Mouse (Mus musculus) olfactory bulb, adult 2 months (tissue): Measurements from ENCODE around the gene Vangl1. TPM values are rescaled to one million over a fixed set of nuclear protein-coding genes. Genes with fewer than 3 reads are reported as not detected.

Source experiments
- H3K27ac ChIP-seq: fragments of 200-500 bp; 2 replicates; pipeline ENCODE4 v1.5.1; 2012; ENCODE audit warnings: low read depth, low read length; ENCODE audit not compliant: insufficient read depth
- H3K4me1 ChIP-seq: fragments of 200-500 bp; 2 replicates; pipeline ENCODE4 v1.6.1; 2012; ENCODE audit warnings: low read length; ENCODE audit not compliant: control insufficient read depth, insufficient read depth
- H3K4me3 ChIP-seq: fragments of 200-500 bp; 2 replicates; pipeline ENCODE4 v1.5.1; 2012; ENCODE audit warnings: mild to moderate bottlenecking, low read depth, low read length, moderate library complexity; ENCODE audit not compliant: insufficient read depth
- CTCF ChIP-seq: fragments of 200-500 bp; IDR thresholded peaks from 2 replicates; pipeline ENCODE4 v1.5.1; 2012; ENCODE audit warnings: low read depth, mild to moderate bottlenecking, low read length, moderate library complexity; ENCODE audit not compliant: insufficient read depth
- POLR2A ChIP-seq: fragments of 200-500 bp; IDR thresholded peaks from 2 replicates; pipeline ENCODE4 v1.6.1; 2012; ENCODE audit warnings: mild to moderate bottlenecking, low read depth, low read length, moderate library complexity; ENCODE audit not compliant: insufficient read depth
- WGBS: fragments of 180-500 bp; shearing (Covaris S2); methylation state at CpG from one replicate; pipeline ENCODE4 v1.1.7; 2018; 5-methylcytosine and 5-hydroxymethylcytosine counted together
- polyA plus RNA-seq: library from polyadenylated mRNA; stranded (reverse); fragments of >200 nt; gene quantifications from 2 replicates; pipeline ENCODE4 v1.2.4, GENCODE M21; 2012; ENCODE audit warnings: low replicate concordance; ENCODE audit not compliant: missing spikeins, insufficient read depth, insufficient read length

The Vangl1 gene
- polyA plus RNA-seq, result not detected in 2 replicates

- TF ChIP-seq POLR2A, result no peak
- TF ChIP-seq CTCF, result no peak
- Histone ChIP-seq H3K4me3 (peak within 1 kb of the TSS; percentile 39), H3K27ac (no peak within 1 kb of the TSS), H3K4me1 (peaks cover 10% of the 10 kb centered on the region)
- under 1% methylated on average over 95 of the region's 95 CpGs for WGBS
Measured at GRCm38 (mm10) chr3:102203781-102204721, at the start of gene Vangl1. TSS of gene Vangl1 (minus strand) at chr3:102204693.

- 69% methylated on average over 4 of the region's 4 CpGs for WGBS
- TF ChIP-seq CTCF (no peak), POLR2A (no peak)
- H3K4me1 ChIP-seq, result 0 out of 2 replicates have a peak, but pooled peaks cover 3% of the 10 kb centered on the region
- H3K4me3 ChIP-seq, result no peak overlapping the region
- no peak overlapping the region for H3K27ac ChIP-seq
Measured at GRCm38 (mm10) chr3:102253554-102253953, 49.1 kb upstream of the Vangl1 start.

GRCm38 (mm10) chr3:102252927-102253326, 48.4 kb upstream of the Vangl1 start:
- Histone ChIP-seq H3K4me1 (0 out of 2 replicates have a peak, but pooled peaks cover 3% of the 10 kb centered on the region), H3K4me3 (no peak overlapping the region), H3K27ac (no peak overlapping the region)
- 93% methylated on average over 3 of the region's 3 CpGs for WGBS
- TF ChIP-seq POLR2A (no peak), CTCF (no peak)

GRCm38 (mm10) chr3:102250873-102251272, 46.4 kb upstream of the Vangl1 start:
- TF ChIP-seq POLR2A, result no peak
- 97% methylated on average over 3 of the region's 3 CpGs for WGBS
- Histone ChIP-seq H3K27ac (no peak overlapping the region), H3K4me3 (no peak overlapping the region), H3K4me1 (0 out of 2 replicates have a peak, but pooled peaks cover 3% of the 10 kb centered on the region)

- H3K4me3 ChIP-seq, result no peak overlapping the region
- WGBS, result 54% methylated on average over 9 of the region's 9 CpGs
Measured at GRCm38 (mm10) chr3:102249401-102249991, 45.0 kb upstream of the Vangl1 start.

GRCm38 (mm10) chr3:102244601-102245000, 40.1 kb upstream of the Vangl1 start:
- Histone ChIP-seq H3K27ac (no peak overlapping the region), H3K4me3 (no peak overlapping the region), H3K4me1 (no peaks in the 10 kb centered on the region)
- TF ChIP-seq CTCF, result no peak
- no peak for TF ChIP-seq POLR2A
- WGBS, result 95% methylated on average over 3 of the region's 3 CpGs

More at GRCm38 (mm10) chr3:102249401-102249991, 45.0 kb upstream of the Vangl1 start:
- H3K27ac ChIP-seq, result no peak overlapping the region
- H3K4me1 ChIP-seq, result 0 out of 2 replicates have a peak, but pooled peaks cover 3% of the 10 kb centered on the region
- TF ChIP-seq CTCF, result no peak
- TF ChIP-seq POLR2A, result no peak

GRCm38 (mm10) chr3:102242854-102243253, 38.4 kb upstream of the Vangl1 start:
- H3K4me1 ChIP-seq, result no peaks in the 10 kb centered on the region
- TF ChIP-seq CTCF (no peak), POLR2A (no peak)
- 36% methylated on average over 5 of the region's 5 CpGs for WGBS
- H3K27ac ChIP-seq, result no peak overlapping the region
- no peak overlapping the region for H3K4me3 ChIP-seq

- TF ChIP-seq CTCF (no peak), POLR2A (no peak)
- WGBS, result 90% methylated on average over 9 of the region's 9 CpGs
Measured at GRCm38 (mm10) chr3:102231418-102232134, 27.1 kb upstream of the Vangl1 start.

More at GRCm38 (mm10) chr3:102231418-102232134, 27.1 kb upstream of the Vangl1 start:
- H3K27ac ChIP-seq, result no peak overlapping the region
- H3K4me1 ChIP-seq, result no peaks in the 10 kb centered on the region
- H3K4me3 ChIP-seq, result no peak overlapping the region
